Mouse (Mus musculus) myocyte (in vitro differentiated cells): Measurements from ENCODE around the gene Slc38a10. TPM values are rescaled to one million over a fixed set of nuclear protein-coding genes. Genes with fewer than 3 reads are reported as not detected.

ENCODE experiments used
- H3K27me3 ChIP-seq: one replicate; pipeline ENCODE4 v1.6.1; 2011; ENCODE audit not compliant: control insufficient read depth, insufficient read depth, insufficient read length
- H3K36me3 ChIP-seq: one replicate; pipeline ENCODE4 v1.6.1; 2011; ENCODE audit not compliant: control insufficient read depth, insufficient read depth
- H3K4me2 ChIP-seq: one replicate; pipeline ENCODE4 v1.6.1; 2011; ENCODE audit warnings: low read depth, control low read depth
- H3K4me3 ChIP-seq: one replicate; pipeline ENCODE4 v1.5.1; 2011; ENCODE audit warnings: mild to moderate bottlenecking, control low read depth, moderate library complexity
- H3K79me2 ChIP-seq: one replicate; pipeline ENCODE4 v1.6.1; 2011; ENCODE audit not compliant: control insufficient read depth, insufficient read depth
- H3ac ChIP-seq: one replicate; pipeline ENCODE4 v1.6.1; 2011; ENCODE audit not compliant: control insufficient read depth, insufficient read length
- CEBPB ChIP-seq: IDR thresholded peaks from 2 replicates; pipeline ENCODE4 v1.6.1; 2011; ENCODE audit warnings: mild to moderate bottlenecking, moderate library complexity; ENCODE audit not compliant: poor library complexity, insufficient read depth, severe bottlenecking
- E2F4 ChIP-seq: IDR thresholded peaks from one replicate; pipeline ENCODE4 v1.6.1; 2011; ENCODE audit warnings: mild to moderate bottlenecking, control low read depth, moderate library complexity; ENCODE audit not compliant: insufficient read depth
- MAX ChIP-seq: IDR thresholded peaks from one replicate; pipeline ENCODE4 v1.6.1; 2011; ENCODE audit warnings: low read depth, mild to moderate bottlenecking, control low read depth
- MYOD1 ChIP-seq, 3 experiments: IDR thresholded peaks; one replicate each; pipeline ENCODE4 v1.6.1; 2011; ENCODE audit warnings: control low read depth in 2 of 3, low read depth in 2 of 3, mild to moderate bottlenecking in 2 of 3, moderate library complexity in 1 of 3; ENCODE audit not compliant: insufficient read length in 2 of 3, control insufficient read depth in 1 of 3
- MYOG ChIP-seq, 3 experiments: IDR thresholded peaks; one replicate each; pipeline ENCODE4 v1.6.1; 2011; ENCODE audit warnings: control low read depth in 2 of 3, low read depth in 2 of 3, mild to moderate bottlenecking in 2 of 3; ENCODE audit not compliant: insufficient read length in 2 of 3, control insufficient read depth in 1 of 3, insufficient read depth in 1 of 3
- POLR2A ChIP-seq: IDR thresholded peaks from one replicate; pipeline ENCODE4 v1.6.1; 2011; ENCODE audit warnings: low read depth, mild to moderate bottlenecking, control low read depth, moderate library complexity; ENCODE audit not compliant: insufficient read length
- POLR2AphosphoS2 ChIP-seq: IDR thresholded peaks from one replicate; pipeline ENCODE4 v1.6.1; 2011; ENCODE audit warnings: low read depth, control low read depth; ENCODE audit not compliant: insufficient read length
- REST ChIP-seq: IDR thresholded peaks from one replicate; pipeline ENCODE4 v1.6.1; 2011; ENCODE audit warnings: mild to moderate bottlenecking, control low read depth, moderate library complexity; ENCODE audit not compliant: insufficient read depth, insufficient read length
- SRF ChIP-seq: IDR thresholded peaks from one replicate; pipeline ENCODE4 v1.6.1; 2011; ENCODE audit warnings: low read depth; ENCODE audit not compliant: control insufficient read depth, insufficient read length
- TCF12 ChIP-seq: IDR thresholded peaks from one replicate; pipeline ENCODE4 v1.6.1; 2011; ENCODE audit warnings: mild to moderate bottlenecking, control low read depth; ENCODE audit not compliant: poor library complexity, insufficient read depth, severe bottlenecking
- TCF3 ChIP-seq: IDR thresholded peaks from one replicate; pipeline ENCODE4 v1.6.1; 2011; ENCODE audit warnings: low read depth, control low read depth; ENCODE audit not compliant: insufficient read length
- USF1 ChIP-seq: IDR thresholded peaks from one replicate; pipeline ENCODE4 v1.6.1; 2011; ENCODE audit warnings: low read depth, mild to moderate bottlenecking, control low read depth, moderate library complexity
- polyA plus RNA-seq: library from polyadenylated mRNA; unstranded; fragments of >200 nt; fragmentation: generic; extraction: Trizol; gene quantifications from one replicate; pipeline ENCODE4 v1.2.1, GENCODE M21; 2012; ENCODE audit warnings: missing spikeins

The Slc38a10 gene
- polyA plus RNA-seq, 1 experiment: 97.9 TPM

- Histone ChIP-seq H3K36me3 (peaks cover 17% of the 10 kb centered on the region), H3K4me3 (no peak overlapping the region), H3K27me3 (no peaks in the 10 kb centered on the region), H3K79me2 (peaks cover 3% of the 10 kb centered on the region), H3ac (no peak overlapping the region), H3K4me2 (no peak overlapping the region)
- TF ChIP-seq MAX: no peak
These were observed 17.0 kb downstream of the Slc38a10 start for GRCm38 (mm10) chr11:120134148-120134547.

- no peak overlapping the region for H3K4me2 ChIP-seq
- no peaks in the 10 kb centered on the region for H3K79me2 ChIP-seq
- H3K36me3 ChIP-seq: peaks cover 23% of the 10 kb centered on the region
- H3ac ChIP-seq: no peak overlapping the region
- TF ChIP-seq CEBPB (no peak), USF1 (no peak), POLR2AphosphoS2 (no peak), POLR2A (no peak), REST (no peak), MYOG (IDR thresholded peaks at IDR 0.05; ENCODE audit: control insufficient read depth in 1 of 3, insufficient read depth in 1 of 3, insufficient read length in 2 of 3, low read depth in 2 of 3) (no peak), MAX (no peak), MYOD1 (IDR thresholded peaks at IDR 0.05; ENCODE audit: control insufficient read depth in 1 of 3, insufficient read length in 2 of 3, low read depth in 2 of 3) (no peak), TCF3 (no peak), E2F4 (no peak), SRF (no peak)
- H3K4me3 ChIP-seq: no peak overlapping the region
- no peaks in the 10 kb centered on the region for H3K27me3 ChIP-seq
These were observed 21.9 kb downstream of the Slc38a10 start for GRCm38 (mm10) chr11:120129281-120129680.

GRCm38 (mm10) chr11:120126845-120127244 lies 24.3 kb downstream of the Slc38a10 start:
- no peak overlapping the region for H3K4me2 ChIP-seq

GRCm38 (mm10) chr11:120122126-120122525 lies 29.0 kb downstream of the Slc38a10 start:
- no peak for TF ChIP-seq REST
- TF ChIP-seq USF1: no peak
- no peak for TF ChIP-seq POLR2A
- TF ChIP-seq TCF12: no peak
- TF ChIP-seq CEBPB: no peak
- no peak for TF ChIP-seq TCF3
- no peak for TF ChIP-seq MYOG (IDR thresholded peaks at IDR 0.05; ENCODE audit: control insufficient read depth in 1 of 3, insufficient read depth in 1 of 3, insufficient read length in 2 of 3, low read depth in 2 of 3)
- no peak for TF ChIP-seq POLR2AphosphoS2
- TF ChIP-seq SRF: no peak
- TF ChIP-seq E2F4: no peak
- TF ChIP-seq MAX: no peak
- H3K36me3 ChIP-seq: no peaks in the 10 kb centered on the region
- H3K27me3 ChIP-seq: no peaks in the 10 kb centered on the region
- no peak overlapping the region for H3K4me2 ChIP-seq
- H3K4me3 ChIP-seq: no peak overlapping the region
- no peak overlapping the region for H3ac ChIP-seq
- no peaks in the 10 kb centered on the region for H3K79me2 ChIP-seq

More at GRCm38 (mm10) chr11:120126845-120127244, 24.3 kb downstream of the Slc38a10 start:
- H3K36me3 ChIP-seq: peaks cover 19% of the 10 kb centered on the region
- H3K79me2 ChIP-seq: no peaks in the 10 kb centered on the region
- H3K4me3 ChIP-seq: no peak overlapping the region
- H3ac ChIP-seq: no peak overlapping the region
- TF ChIP-seq SRF: no peak
- TF ChIP-seq MYOG (IDR thresholded peaks at IDR 0.05; ENCODE audit: control insufficient read depth in 1 of 3, insufficient read depth in 1 of 3, insufficient read length in 2 of 3, low read depth in 2 of 3): no peak
- no peak for TF ChIP-seq MAX
- no peak for TF ChIP-seq TCF3
- no peak for TF ChIP-seq E2F4
- TF ChIP-seq POLR2A: no peak
- TF ChIP-seq CEBPB: no peak
- TF ChIP-seq TCF12: no peak
- TF ChIP-seq USF1: no peak
- no peaks in the 10 kb centered on the region for H3K27me3 ChIP-seq

GRCm38 (mm10) chr11:120120642-120121420 lies 30.3 kb downstream of the Slc38a10 start:
- Histone ChIP-seq H3K36me3 (no peaks in the 10 kb centered on the region), H3K4me2 (no peak overlapping the region), H3K4me3 (no peak overlapping the region), H3ac (no peak overlapping the region), H3K79me2 (no peaks in the 10 kb centered on the region), H3K27me3 (no peaks in the 10 kb centered on the region)
- TF ChIP-seq TCF12: no peak
- TF ChIP-seq TCF3: no peak
- no peak for TF ChIP-seq MYOG (IDR thresholded peaks at IDR 0.05; ENCODE audit: control insufficient read depth in 1 of 3, insufficient read depth in 1 of 3, insufficient read length in 2 of 3, low read depth in 2 of 3)
- no peak for TF ChIP-seq E2F4
- TF ChIP-seq SRF: no peak
- TF ChIP-seq POLR2A: no peak
- TF ChIP-seq CEBPB: no peak
- TF ChIP-seq MAX: no peak
- TF ChIP-seq REST: no peak
- no peak for TF ChIP-seq MYOD1 (IDR thresholded peaks at IDR 0.05; ENCODE audit: control insufficient read depth in 1 of 3, insufficient read length in 2 of 3, low read depth in 2 of 3)
- no peak for TF ChIP-seq POLR2AphosphoS2
- no peak for TF ChIP-seq USF1
